Mouse (Mus musculus): Measurements from ENCODE around the gene Gpatch8. TPM values are rescaled to one million over a fixed set of nuclear protein-coding genes. Genes with fewer than 3 reads are reported as not detected.
A peak's percentile ranks its signal among the peaks of the same experiment; 100 is the strongest.

Gpatch8 gene
- polyA plus RNA-seq, 1 experiment from 2014 or later: 27.5 TPM

GRCm38 (mm10) chr11:102460541-102460940 lies 95.7 kb downstream of the Gpatch8 start:
- no peak for ATAC-seq
- ChIA-PET CTCF (interaction anchor here (1.1 kb wide), 1 partner anchor 14 kb away, joined by 3 read pairs; no protein-coding TSS in a partner anchor), POLR2A (no interaction called here)
- no peak for DNase-seq (ENCODE audit: low read depth, low spot score)
- no peak for TF ChIP-seq CTCF (IDR thresholded peaks at IDR 0.05)
- no peaks in the 10 kb centered on the region for H3K27me3 ChIP-seq
- in situ Hi-C loops (cut with MboI; ENCODE audit: low pct_unique_long_range_greater_than_20kb): no loop called here

GRCm38 (mm10) chr11:102455740-102456396 lies 100.3 kb downstream of the Gpatch8 start:
- no peak for TF ChIP-seq CTCF (IDR thresholded peaks at IDR 0.05)
- in situ Hi-C loops (cut with MboI; ENCODE audit: low pct_unique_long_range_greater_than_20kb): no loop called here
- ChIA-PET CTCF (interaction anchor here (1.2 kb wide), 1 partner anchor 8 kb away, joined by 3 read pairs; the partner anchor contains the start of gene Fam171a2), POLR2A (no interaction called here)
- H3K27me3 ChIP-seq: peaks cover 9% of the 10 kb centered on the region
- DNase-seq (ENCODE audit: low read depth, low spot score) (no peak), ATAC-seq (peak; percentile 66)

- DNase-seq (ENCODE audit: low read depth, low spot score) (no peak), ATAC-seq (no peak)
- no peak for TF ChIP-seq CTCF (IDR thresholded peaks at IDR 0.05)
- in situ Hi-C loops (cut with MboI; ENCODE audit: low pct_unique_long_range_greater_than_20kb): no loop called here
- POLR2A ChIA-PET: no interaction called here
- H3K27me3 ChIP-seq: peaks cover 9% of the 10 kb centered on the region
- CTCF ChIA-PET: no interaction called here
Observed at GRCm38 (mm10) chr11:102453131-102453530, 103.1 kb downstream of the Gpatch8 start.

GRCm38 (mm10) chr11:102449043-102450008 lies 106.9 kb downstream of the Gpatch8 start:
- CTCF ChIA-PET: no interaction called here
- in situ Hi-C loops (cut with MboI; ENCODE audit: low pct_unique_long_range_greater_than_20kb): no loop called here
- DNase-seq (ENCODE audit: low read depth, low spot score) (no peak), ATAC-seq (no peak)
- POLR2A ChIA-PET: no interaction called here
- no peak for TF ChIP-seq CTCF (IDR thresholded peaks at IDR 0.05)
- H3K27me3 ChIP-seq: peaks cover 9% of the 10 kb centered on the region

GRCm38 (mm10) chr11:102448327-102448726 lies 107.9 kb downstream of the Gpatch8 start:
- ChIA-PET CTCF (interaction anchor here (1.1 to 1.7 kb wide), 3 partner anchors 7 to 25 kb away, joined by 3 to 9 read pairs (median 4); no protein-coding TSS in a partner anchor), POLR2A (interaction anchor here (1.3 kb wide), 1 partner anchor 155 kb away, joined by 3 read pairs; no protein-coding TSS in a partner anchor)
- DNase-seq (ENCODE audit: low read depth, low spot score) (no peak), ATAC-seq (no peak)
- in situ Hi-C loops (cut with MboI; ENCODE audit: low pct_unique_long_range_greater_than_20kb): no loop called here
- H3K27me3 ChIP-seq: peaks cover 4% of the 10 kb centered on the region
- TF ChIP-seq CTCF (IDR thresholded peaks at IDR 0.05): no peak

GRCm38 (mm10) chr11:102447497-102447896 lies 108.7 kb downstream of the Gpatch8 start, which contains the start of gene Fam171a2:
Gene Fam171a2, minus strand, starts transcription at chr11:102447682.
- H3K27me3 ChIP-seq: peaks cover 4% of the 10 kb centered on the region
- in situ Hi-C loops (cut with MboI; ENCODE audit: low pct_unique_long_range_greater_than_20kb): no loop called here
- ChIA-PET CTCF (interaction anchor here (0.9 to 2.9 kb wide), 6 partner anchors 8 to 25 kb away, joined by 3 to 11 read pairs (median 4); partner anchors contain the start of gene Grn), POLR2A (interaction anchor here (1.0 to 1.3 kb wide), 2 partner anchors 17 to 154 kb away, joined by 3 read pairs; partner anchors contain the start of gene Grn)
- no peak for TF ChIP-seq CTCF (IDR thresholded peaks at IDR 0.05)
- DNase-seq (ENCODE audit: low read depth, low spot score) (no peak), ATAC-seq (peak; percentile 60)

- no peak for DNase-seq (ENCODE audit: low read depth, low spot score)
- in situ Hi-C loops (cut with MboI; ENCODE audit: low pct_unique_long_range_greater_than_20kb): no loop called here
- peak; percentile 9 for ATAC-seq
- no peak for TF ChIP-seq CTCF (IDR thresholded peaks at IDR 0.05)
- CTCF ChIA-PET: interaction anchor here (0.8 to 2.9 kb wide), 8 partner anchors 9 to 131 kb away, joined by 3 to 11 read pairs (median 4); partner anchors contain the start of gene Grn
- POLR2A ChIA-PET: interaction anchor here (1.0 to 2.0 kb wide), 4 partner anchors 17 to 39 kb away, joined by 3 to 6 read pairs (median 4); partner anchors contain the start of genes Grn and Slc25a39
- H3K27me3 ChIP-seq: no peaks in the 10 kb centered on the region
Observed at GRCm38 (mm10) chr11:102446581-102447461, 109.4 kb downstream of the Gpatch8 start.

- in situ Hi-C loops (cut with MboI; ENCODE audit: low pct_unique_long_range_greater_than_20kb): no loop called here
- ChIA-PET CTCF (interaction anchor here (1.1 to 2.9 kb wide), 4 partner anchors 11 to 198 kb away, joined by 3 to 11 read pairs (median 5); no protein-coding TSS in a partner anchor), POLR2A (interaction anchor here (0.7 to 2.0 kb wide), 5 partner anchors 9 to 38 kb away, joined by 3 to 6 read pairs (median 4); partner anchors contain the start of gene Slc25a39)
- H3K27me3 ChIP-seq: no peaks in the 10 kb centered on the region
- TF ChIP-seq CTCF (IDR thresholded peaks at IDR 0.05): no peak
- DNase-seq (ENCODE audit: low read depth, low spot score) (no peak), ATAC-seq (no peak)
Observed at GRCm38 (mm10) chr11:102445891-102446361, 110.3 kb downstream of the Gpatch8 start.

GRCm38 (mm10) chr11:102445264-102445890 lies 110.8 kb downstream of the Gpatch8 start:
- H3K27me3 ChIP-seq: no peaks in the 10 kb centered on the region

More at GRCm38 (mm10) chr11:102445264-102445890, 110.8 kb downstream of the Gpatch8 start:
- CTCF ChIA-PET: interaction anchor here (1.1 to 2.9 kb wide), 4 partner anchors 11 to 197 kb away, joined by 3 to 11 read pairs (median 5); no protein-coding TSS in a partner anchor
- ATAC-seq (no peak), DNase-seq (ENCODE audit: low read depth, low spot score) (no peak)
- no peak for TF ChIP-seq CTCF (IDR thresholded peaks at IDR 0.05)
- POLR2A ChIA-PET: interaction anchor here (0.7 to 2.0 kb wide), 5 partner anchors 9 to 38 kb away, joined by 3 to 6 read pairs (median 4); partner anchors contain the start of gene Slc25a39
- in situ Hi-C loops (cut with MboI; ENCODE audit: low pct_unique_long_range_greater_than_20kb): no loop called here

Data from Patski (cell line).